Mouse (Mus musculus) ovary, postnatal 10 days (tissue): ENCODE results near the gene Pbp2.

Experiments
- DNase-seq: peaks from one replicate; pipeline ENCODE4 v3.0.0; 2022; ENCODE audit warnings: low spot score

Gene Pbp2

DNA sequence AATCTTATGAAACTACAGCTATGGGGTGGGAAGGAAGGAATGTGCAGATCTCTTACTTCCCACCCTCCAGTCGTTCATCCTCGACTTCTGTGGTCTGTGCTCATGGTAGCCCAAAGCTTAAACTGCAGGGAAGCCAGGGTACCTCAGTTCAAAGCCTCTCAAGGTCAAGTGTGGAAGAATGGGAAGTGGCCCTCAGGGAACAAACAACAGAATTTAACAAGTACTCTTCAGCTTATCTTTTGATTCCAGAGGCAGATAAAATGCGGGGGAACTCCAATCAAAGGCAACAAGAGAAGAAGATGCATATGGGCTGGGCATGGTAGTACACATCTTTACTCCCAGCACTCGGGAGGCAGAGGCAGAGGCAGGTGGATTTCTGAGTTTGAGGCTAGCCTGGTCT, 9.7 kb downstream of the Pbp2 start:
- DNase-seq: no peak

DNA sequence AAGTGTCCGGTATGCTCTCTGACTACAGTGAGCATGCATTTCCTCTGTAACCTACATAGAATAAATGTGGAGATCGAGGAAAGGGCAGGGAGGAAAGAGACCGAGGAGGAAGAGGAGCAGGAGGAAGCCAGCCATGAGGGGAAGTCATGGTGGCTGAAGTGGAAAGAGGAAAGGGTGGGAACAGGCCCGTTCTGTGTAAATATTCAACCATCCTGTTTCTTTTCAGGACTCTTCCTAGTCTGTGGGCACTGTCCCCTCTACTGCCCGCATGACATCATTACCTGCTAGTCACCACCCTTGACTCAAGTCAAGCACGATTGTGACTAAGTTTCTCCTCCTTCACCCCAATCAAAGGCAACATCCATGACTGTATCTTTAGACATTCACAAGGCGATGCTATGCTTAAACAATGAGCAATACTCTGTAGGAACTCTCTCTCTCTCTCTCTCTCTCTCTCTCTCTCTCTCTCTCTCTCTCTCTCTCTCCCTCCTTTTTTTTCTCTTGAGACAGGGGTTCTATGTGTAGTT, 11.1 kb downstream of the Pbp2 start:
- DNase-seq: no peak

DNA sequence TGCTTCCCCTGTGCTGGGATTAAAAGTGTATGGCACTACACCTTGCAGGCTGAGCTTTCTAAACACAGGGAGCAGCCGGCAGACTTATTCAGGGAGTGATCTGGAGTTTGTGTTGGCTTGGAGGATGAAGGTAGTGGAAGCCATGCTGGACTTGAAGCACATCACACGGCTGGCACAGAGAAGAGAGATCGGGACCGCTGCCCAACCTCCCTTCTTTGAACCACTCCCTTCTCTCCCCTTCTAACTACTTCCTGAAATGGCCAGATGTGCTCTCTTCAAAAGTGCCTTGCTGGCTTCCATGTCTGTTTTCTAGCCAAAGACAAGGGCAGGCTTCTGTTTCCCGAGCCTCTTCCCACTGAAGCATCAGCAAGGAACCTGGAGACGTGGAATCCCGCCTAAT, 12.6 kb downstream of the Pbp2 start:
- no peak for DNase-seq

DNA sequence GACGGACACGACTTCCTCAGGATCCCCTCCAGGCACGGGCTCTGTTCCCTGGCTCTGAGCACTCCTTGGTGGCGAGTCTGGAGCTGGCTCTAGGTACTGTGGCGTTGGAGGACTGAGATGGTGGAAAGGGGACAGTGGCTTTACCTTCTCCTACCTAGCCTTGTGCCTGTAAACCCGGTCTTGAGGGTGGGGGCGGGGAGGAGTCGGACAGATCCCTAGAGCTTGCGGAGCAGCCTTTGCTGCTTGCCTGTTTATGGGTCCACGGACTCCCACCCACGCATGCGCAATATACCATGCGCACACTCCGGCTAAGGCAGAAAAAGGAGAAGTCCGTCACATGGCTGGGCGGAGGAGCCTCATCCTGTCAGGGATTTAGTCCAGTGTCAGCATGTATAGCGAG, 13.9 kb downstream of the Pbp2 start:
- DNase-seq: no peak

DNA sequence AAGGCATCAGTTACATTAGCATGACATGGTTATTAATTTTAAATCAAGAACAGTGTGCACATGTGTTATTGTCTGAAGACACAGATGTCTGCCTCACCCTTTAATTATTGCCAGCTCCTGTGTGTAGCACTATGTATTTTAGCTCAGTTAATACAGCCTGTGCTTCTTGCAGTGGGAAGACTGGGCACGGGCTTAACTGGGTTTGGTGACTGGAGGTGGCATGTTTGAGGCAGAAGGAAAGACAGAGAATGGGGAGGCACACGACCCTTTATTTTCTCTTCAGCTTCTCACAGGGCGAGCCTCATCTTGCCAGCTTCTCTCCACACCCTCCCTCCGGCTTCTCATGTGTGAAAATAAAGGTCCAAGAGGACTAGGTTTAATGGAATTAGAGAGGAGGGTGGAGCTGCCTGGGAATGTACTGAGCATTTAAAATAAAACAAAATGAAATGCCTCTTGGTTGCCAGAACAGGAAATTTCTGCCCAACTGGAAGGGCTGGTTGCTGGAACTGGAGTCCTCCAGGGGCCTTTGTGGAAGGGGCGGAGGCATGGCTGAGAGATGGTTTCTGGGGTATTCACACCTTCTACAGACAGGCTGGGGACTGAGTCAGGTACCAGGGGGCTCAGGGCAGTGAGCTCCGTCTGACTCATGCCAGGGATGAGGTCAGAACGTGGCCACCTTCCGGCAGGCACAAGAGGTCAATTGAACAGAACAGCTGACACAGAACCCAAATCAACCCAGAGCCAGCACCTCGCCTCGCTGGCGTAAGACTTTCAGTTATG, 14.9 kb downstream of the Pbp2 start:
- DNase-seq: no peak

DNA sequence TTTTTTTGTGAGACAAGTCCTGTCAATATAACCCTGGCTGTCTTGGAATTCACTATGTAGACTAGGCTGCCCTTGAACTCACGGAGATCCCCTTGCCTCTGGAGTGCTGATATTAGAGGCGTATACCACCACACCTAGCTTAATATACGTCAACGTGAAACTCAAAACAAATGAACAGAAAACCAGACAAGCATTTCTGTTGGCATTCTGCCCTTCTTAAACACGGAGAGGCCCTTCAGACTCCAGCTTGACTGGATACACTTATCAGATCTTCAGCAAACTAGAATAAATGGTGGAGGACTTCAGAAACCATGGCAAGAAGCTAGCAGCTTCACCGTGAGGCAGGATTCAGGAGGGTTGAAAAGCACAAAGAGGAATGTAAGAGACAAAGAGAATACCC, 16.1 kb downstream of the Pbp2 start:
- no peak for DNase-seq

DNA sequence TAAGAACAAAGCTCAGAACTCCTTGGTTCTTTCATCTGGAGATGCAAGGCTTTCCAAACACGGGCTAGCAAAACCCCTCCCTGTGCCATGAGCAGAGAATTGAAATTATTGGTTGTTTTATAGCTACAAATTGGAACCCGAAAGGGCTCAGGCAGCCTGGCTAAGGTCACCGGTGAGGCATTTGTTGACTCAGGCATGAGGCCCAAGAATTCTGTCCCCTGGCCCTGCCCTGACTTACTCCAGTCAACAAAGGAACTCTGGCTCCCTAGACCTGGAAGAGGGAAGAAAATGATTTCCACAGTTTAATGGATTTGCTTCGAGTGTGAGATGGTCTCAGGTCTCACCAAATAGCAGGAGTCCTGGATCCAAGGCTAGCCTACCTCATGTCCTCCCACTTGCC, 17.8 kb downstream of the Pbp2 start:
- no peak for DNase-seq

DNA sequence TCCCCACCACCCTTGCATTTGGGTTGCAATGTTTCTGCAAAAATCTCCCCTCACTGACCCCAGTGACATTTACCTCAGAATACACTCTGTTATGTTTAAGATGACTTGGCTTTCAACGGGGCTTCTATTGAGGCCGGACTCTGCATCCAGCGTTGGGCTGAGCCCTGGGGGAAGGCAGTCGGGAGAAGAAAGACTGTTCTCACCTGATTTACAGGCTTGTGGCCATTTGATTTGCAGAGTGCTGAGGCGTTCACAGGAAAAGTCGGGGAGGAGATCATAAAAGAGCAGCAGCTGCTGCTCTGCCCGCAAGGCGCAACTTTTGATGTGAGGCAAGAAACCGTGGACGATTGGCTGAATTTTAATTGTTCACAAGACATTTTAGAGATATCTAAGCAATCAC, 30.3 kb downstream of the Pbp2 start:
- DNase-seq: no peak

DNA sequence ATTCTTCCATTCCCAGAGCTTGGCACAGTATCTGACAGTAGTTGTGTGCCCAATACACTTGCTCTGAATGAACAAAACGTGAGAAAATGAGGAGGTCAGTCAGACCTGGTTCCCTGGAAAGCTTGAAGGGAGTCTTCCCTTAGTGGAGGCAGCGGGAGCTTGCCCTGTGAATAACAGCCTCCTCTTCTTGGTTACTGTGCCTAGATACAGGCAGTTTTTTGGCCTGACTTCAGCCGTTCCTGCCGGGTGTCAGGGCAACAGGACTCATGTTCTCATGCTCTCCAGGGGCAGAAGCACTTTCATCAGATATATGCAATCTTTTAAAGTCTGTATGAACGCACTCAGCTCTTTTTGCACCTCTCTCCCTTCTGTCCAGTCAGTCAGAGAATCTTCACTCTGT, 30.9 kb downstream of the Pbp2 start:
- DNase-seq: no peak

DNA sequence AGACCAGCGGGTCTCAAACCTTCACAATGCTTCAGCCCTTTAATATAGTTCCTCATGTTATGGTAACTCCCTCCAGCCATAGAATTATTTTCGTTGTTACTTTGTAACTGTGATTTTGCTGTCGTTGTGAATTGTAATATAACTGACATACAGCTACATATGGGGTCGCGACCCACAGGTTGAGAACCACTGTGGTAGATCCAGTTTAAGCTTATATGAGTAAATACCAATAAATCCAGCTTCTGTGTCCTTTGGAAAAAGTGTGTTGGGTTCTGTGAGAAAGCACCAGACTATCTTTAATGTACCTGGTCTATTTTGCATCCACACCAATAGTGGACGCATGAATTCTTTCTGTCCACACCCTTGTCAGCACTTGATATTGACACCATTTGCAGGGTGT, 31.9 kb downstream of the Pbp2 start:
- no peak for DNase-seq

DNA sequence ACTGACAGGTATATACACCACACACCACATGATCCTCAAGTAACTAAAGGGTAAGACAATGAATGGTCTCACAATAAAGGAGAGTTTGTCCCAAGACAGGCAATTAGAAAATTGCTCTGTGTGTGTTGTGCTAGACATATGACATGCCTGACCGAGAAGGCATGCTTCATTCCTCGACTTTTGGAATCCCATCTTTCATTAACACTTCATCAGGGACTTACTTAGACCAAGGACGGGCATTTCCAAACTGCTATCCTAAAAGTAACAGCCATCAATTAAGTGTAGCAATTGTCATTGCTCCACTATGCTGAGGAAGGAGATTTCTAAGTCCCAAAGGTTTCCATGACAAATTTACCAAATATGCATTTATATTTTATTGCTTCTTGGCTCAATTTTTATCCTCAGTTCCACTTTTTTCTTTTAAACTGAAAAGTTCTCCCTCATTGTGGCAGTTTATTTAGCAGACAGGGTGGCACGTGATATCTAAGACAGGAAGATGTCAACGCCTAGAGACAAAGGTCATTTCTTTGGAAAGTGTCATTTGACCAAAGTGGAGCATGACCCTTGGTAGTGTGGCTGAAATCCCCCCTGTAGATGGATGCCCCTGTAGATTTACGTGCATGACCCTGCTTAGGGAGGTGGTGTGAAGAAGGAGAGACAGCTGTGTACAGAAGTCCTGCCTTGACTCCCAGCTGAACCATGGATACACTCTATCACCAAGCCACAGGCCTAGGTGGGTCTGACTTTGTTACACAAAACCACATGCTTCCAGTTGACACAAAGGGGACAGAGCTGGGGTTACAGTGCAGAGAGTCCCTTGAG, 33.5 kb downstream of the Pbp2 start:
- DNase-seq: no peak

DNA sequence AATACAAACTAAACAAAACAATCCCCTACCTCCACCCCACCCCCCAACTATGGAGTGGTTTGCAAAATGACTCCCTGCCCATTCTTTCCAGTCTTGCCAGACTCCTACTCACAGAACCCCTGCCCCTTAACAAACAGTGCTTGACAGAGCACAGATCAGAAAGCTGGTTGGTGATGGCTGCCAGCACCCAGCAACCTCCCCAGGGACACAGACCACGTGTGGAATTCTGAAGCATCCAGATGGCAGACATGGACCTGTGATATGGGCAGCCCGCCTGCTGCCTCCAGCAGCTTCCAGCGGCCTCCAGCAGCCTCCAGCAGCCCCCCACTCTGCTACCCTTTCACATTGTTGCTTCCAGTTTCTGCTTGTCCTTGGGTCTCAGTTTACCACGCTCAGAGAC, 35.0 kb downstream of the Pbp2 start:
- DNase-seq: no peak

DNA sequence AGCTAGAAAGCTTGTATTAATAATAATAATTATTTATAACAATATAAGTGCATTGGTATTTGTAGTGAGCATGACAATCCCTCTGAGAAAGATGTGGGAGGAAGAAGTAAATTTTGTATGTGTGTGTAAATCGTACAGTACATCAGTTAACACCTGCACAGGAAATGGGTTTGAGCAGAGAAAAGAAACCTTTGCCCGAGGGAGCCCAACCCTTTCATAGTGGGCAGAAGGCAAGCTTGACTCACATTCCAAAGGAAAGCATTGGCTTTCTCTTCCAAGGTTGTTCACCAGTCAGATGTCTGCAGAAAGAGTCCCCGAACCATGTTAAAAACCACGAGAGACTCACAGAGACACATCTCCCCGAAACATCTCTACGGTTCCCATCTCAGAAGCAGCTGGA, 37.1 kb downstream of the Pbp2 start:
- no peak for DNase-seq

DNA sequence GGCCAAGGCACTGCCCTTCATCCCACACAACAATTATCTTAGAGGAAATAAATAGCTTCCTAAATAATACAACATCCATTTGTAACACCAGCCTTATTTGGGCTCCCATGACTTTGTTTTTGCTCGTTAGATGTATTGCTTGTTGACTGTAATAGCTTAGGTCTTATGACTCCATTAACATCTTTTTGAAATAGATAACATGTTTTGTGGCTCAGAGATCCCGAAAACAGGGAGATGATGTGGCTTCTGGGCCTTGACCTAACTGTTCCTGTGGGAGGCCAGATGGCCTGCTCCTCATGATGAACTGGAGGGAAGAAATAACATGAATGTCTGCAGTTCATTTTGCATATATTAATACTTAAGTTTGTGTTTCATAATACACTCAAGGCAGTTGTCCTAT, 38.4 kb downstream of the Pbp2 start:
- no peak for DNase-seq

DNA sequence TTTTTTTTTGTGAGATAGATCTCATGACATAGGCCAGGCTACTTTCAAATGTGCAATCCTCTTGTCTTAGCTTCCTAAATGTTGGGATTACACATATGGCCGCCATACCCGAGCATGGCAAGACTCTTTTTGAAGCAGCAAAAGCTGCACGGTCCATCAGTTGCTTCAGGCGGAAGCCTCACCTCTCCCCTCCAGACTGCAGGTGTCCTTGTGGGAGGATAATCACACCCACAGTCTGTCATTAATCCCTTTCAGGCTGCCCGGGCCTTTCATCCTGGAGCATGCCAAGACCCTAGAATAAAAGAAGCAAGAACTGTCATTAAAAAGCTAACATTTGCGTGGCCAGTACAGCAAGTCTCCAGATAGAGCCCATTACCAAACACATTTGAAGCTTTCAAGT, 40.6 kb downstream of the Pbp2 start:
- no peak for DNase-seq

DNA sequence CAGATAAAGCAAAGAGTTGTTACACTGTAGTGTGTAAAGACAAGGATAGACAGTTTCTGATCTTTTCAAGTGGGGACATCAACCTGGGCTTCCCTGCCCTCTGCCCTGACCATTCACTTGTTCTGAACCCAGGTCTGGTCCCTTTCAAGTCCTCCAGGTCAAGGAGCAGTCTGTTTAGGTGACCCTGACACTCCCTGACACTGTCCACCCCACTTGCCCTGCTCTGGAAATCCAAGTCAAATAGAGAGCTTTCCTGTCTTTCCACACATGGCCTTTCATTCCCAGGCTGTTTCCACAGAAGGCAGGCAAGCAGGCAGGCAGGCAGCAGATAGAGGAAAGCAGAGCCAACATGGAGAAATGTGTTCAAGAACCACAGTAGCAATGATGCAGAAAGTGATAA, 41.8 kb downstream of the Pbp2 start:
- DNase-seq: no peak

DNA sequence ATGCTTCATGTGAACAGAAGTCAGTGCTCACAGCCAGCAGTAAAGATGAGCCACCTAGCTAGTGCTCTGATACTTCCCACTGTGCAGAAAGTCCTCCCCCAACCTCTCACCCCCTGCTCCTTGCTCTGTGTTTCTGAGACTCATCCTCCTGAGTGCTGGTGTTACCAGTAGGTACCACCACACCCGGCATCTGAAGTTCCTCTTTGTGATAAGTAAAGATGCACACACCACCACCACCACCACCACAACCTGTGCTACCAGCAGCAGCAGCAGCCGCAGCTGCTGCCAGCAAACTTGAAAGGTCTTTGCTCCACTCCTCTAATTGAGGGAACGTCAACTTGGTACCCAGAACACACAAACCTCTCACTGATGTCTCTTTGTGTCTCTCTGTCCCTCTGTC, 43.0 kb downstream of the Pbp2 start:
- no peak for DNase-seq

DNA sequence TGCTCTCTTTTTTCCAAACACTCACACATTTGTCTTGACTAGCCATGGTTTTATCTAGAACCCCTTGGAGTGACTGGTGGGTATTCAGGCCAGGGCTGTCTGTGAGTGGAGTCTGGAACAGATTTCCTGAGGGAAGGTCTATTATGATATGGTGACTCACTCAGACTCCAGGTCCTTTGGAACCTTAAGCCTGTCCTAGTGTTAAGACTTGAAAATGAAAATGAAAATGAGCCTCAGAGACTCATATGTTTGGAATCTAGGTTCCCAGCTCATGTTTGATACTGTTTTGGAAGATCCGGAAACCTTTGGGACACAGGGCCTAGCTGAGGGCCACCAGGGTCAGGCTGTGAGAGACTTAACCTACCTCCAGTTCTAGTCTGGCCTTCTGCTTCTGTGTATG, 44.1 kb downstream of the Pbp2 start:
- DNase-seq: no peak

DNA sequence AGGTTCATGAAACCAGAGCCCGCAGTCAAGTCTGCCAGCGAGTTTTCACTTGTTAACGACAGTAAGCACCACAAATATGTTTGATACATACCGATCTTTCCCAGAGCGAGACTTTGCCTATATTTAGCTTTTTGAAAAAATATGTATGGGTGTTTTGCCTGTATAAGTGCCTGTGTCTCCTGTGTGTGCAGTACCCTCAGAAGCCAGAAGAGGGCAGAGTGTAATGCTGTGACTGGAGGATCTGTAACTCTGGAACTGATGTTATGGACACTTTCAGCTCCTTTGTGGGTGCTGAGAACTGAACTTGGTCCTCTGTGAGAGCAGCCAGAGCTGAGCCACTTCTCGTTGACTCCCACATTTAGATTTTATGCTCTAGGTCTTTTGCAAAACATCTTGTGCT, 46.1 kb downstream of the Pbp2 start:
- no peak for DNase-seq

DNA sequence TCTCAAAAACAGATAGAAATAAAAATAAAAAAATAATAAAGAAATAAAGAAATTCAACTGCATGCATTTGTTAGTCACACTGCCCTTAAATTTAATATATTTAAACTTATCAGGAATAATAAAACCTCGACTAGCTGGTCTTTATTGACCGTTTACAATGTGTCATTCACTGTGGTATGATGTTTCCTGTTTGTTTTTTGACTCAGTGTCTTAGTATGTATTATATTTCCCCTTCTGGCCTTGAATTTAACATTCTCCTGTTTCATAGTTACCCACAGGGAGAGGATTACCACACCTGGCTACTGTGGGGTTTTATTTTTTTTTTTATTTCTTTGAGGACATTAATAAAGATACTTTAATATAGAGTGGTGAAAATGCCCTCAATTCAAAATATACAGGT, 47.6 kb downstream of the Pbp2 start:
- DNase-seq: no peak

DNA sequence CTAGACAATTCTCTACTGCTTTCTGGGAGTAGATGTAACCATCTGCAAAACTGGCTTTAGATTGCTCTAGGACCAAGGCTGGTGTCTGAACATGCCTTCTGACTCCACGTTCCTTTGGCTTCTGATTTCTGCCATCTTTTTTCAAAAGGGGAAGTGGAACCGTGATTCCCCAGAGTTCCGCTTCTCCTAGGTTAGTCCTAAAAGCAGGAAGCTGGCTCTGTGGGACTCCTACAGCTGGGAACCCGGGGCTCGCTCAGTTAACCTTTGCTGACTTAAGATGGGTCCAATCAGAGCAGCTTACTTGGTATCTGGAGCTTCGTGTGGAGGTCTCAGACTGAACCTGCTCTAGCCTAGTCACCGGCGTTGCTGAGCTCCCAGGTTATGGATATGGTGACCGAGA, 49.1 kb downstream of the Pbp2 start:
- DNase-seq: no peak

DNA sequence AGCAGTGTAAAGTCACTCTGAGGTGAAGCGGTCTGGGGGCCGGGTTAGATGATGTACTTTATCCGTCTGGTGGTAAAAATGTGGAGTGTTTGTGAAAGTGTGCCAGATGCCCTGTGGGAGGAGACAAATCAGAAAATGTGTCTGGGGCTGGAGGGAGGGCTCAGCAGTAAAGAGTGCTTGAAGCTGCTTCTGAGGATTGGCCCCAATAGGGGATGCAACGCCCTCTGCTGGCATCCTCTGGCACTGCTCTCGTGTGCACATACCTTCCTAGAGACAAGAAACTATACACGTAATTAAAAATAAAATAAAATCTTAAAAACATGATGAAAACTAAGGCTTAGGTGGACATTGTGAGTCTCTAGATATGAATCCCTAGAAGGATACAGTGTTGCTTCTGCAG, 49.8 kb downstream of the Pbp2 start:
- no peak for DNase-seq
